Mouse (Mus musculus): ENCODE results near the gene Rptor. TPM values are rescaled to one million over a fixed set of nuclear protein-coding genes. Genes with fewer than 3 reads are reported as not detected.
"Not testable (repeated sequence)": the region's sequence is repeated elsewhere in the genome, so short reads cannot be mapped to it uniquely, and the experiment has no call there.

Rptor gene
- polyA plus RNA-seq, 1 experiment from 2014 or later, result 18.6 TPM

- no peak for ATAC-seq (ENCODE audit: insufficient number of reproducible peaks, insufficient read depth, low FRiP score, low TSS enrichment, low read depth)
- no peak overlapping the region for H3K27ac ChIP-seq
These were observed 47.8 kb downstream of the Rptor start for GRCm38 (mm10) chr11:119650456-119650855.

GRCm38 (mm10) chr11:119653336-119653735 lies 50.6 kb downstream of the Rptor start:
- ATAC-seq (ENCODE audit: insufficient number of reproducible peaks, insufficient read depth, low FRiP score, low TSS enrichment, low read depth), result no peak
- H3K4me3 ChIP-seq (replicated peaks), result no peak overlapping the region
- peaks cover 5% of the 10 kb centered on the region; the same call in 1 of the 2 replicates for H3K4me1 ChIP-seq (replicated peaks)
- WGBS, result 88% methylated on average over 9 of the region's 9 CpGs
- no peaks in the 10 kb centered on the region for H3K36me3 ChIP-seq
- no peaks in the 10 kb centered on the region for H3K9me3 ChIP-seq
- H3K9ac ChIP-seq (replicated peaks), result no peak overlapping the region
- no peak overlapping the region for H3K4me2 ChIP-seq
- H3K27me3 ChIP-seq, result no peaks in the 10 kb centered on the region
- H3K27ac ChIP-seq, result no peak overlapping the region

More at GRCm38 (mm10) chr11:119650456-119650855, 47.8 kb downstream of the Rptor start:
- Histone ChIP-seq H3K9me3 (no peaks in the 10 kb centered on the region), H3K27me3 (no peaks in the 10 kb centered on the region), H3K4me2 (no peak overlapping the region), H3K9ac (replicated peaks) (no peak overlapping the region), H3K36me3 (no peaks in the 10 kb centered on the region), H3K4me3 (replicated peaks) (no peak overlapping the region), H3K4me1 (replicated peaks) (peaks cover 5% of the 10 kb centered on the region; the same call in 1 of the 2 replicates)

- Histone ChIP-seq H3K9me3 (no peaks in the 10 kb centered on the region), H3K4me3 (replicated peaks) (no peak overlapping the region), H3K4me2 (no peak overlapping the region), H3K4me1 (replicated peaks) (0 out of 2 replicates have a peak, but pooled peaks cover 5% of the 10 kb centered on the region), H3K9ac (replicated peaks) (no peak overlapping the region), H3K36me3 (no peaks in the 10 kb centered on the region), H3K27me3 (no peaks in the 10 kb centered on the region), H3K27ac (no peak overlapping the region)
- 91% methylated on average over 6 of the region's 6 CpGs for WGBS
- ATAC-seq (ENCODE audit: insufficient number of reproducible peaks, insufficient read depth, low FRiP score, low TSS enrichment, low read depth), result no peak
These were observed 54.8 kb downstream of the Rptor start for GRCm38 (mm10) chr11:119657534-119657933.

GRCm38 (mm10) chr11:119659296-119659695 lies 56.6 kb downstream of the Rptor start:
- no peak overlapping the region for H3K4me3 ChIP-seq (replicated peaks)
- H3K36me3 ChIP-seq, result no peaks in the 10 kb centered on the region
- ATAC-seq (ENCODE audit: insufficient number of reproducible peaks, insufficient read depth, low FRiP score, low TSS enrichment, low read depth), result no peak
- H3K27ac ChIP-seq, result no peak overlapping the region
- WGBS, result 81% methylated on average over 3 of the region's 3 CpGs
- no peaks in the 10 kb centered on the region for H3K27me3 ChIP-seq
- H3K9me3 ChIP-seq, result no peaks in the 10 kb centered on the region
- H3K9ac ChIP-seq (replicated peaks), result no peak overlapping the region
- no peak overlapping the region for H3K4me2 ChIP-seq
- H3K4me1 ChIP-seq (replicated peaks), result peaks cover 15% of the 10 kb centered on the region

- not testable (repeated sequence) for H3K9ac ChIP-seq (replicated peaks); H3K27ac ChIP-seq; H3K27me3 ChIP-seq; H3K4me2 ChIP-seq; H3K36me3 ChIP-seq; H3K4me3 ChIP-seq (replicated peaks); ATAC-seq (ENCODE audit: insufficient number of reproducible peaks, insufficient read depth, low FRiP score, low TSS enrichment, low read depth); H3K9me3 ChIP-seq
- 31% methylated on average over 4 of the region's 4 CpGs for WGBS
- peaks cover 34% of the 10 kb centered on the region for H3K4me1 ChIP-seq (replicated peaks)
These were observed 58.8 kb downstream of the Rptor start for GRCm38 (mm10) chr11:119661479-119661878.

- Histone ChIP-seq H3K27me3 (no peaks in the 10 kb centered on the region), H3K36me3 (no peaks in the 10 kb centered on the region), H3K4me2 (no peak overlapping the region), H3K9me3 (no peaks in the 10 kb centered on the region), H3K4me3 (replicated peaks) (no peak overlapping the region), H3K9ac (replicated peaks) (no peak overlapping the region), H3K4me1 (replicated peaks) (peaks cover 39% of the 10 kb centered on the region), H3K27ac (no peak overlapping the region)
- ATAC-seq (ENCODE audit: insufficient number of reproducible peaks, insufficient read depth, low FRiP score, low TSS enrichment, low read depth), result no peak
- WGBS, result 93% methylated on average over 2 of the region's 2 CpGs
These were observed 61.2 kb downstream of the Rptor start for GRCm38 (mm10) chr11:119663876-119664275.

- Histone ChIP-seq H3K4me1 (replicated peaks) (peaks cover 41% of the 10 kb centered on the region), H3K27me3 (no peaks in the 10 kb centered on the region), H3K36me3 (no peaks in the 10 kb centered on the region), H3K9me3 (no peaks in the 10 kb centered on the region), H3K27ac (no peak overlapping the region), H3K4me2 (no peak overlapping the region), H3K9ac (replicated peaks) (no peak overlapping the region), H3K4me3 (replicated peaks) (no peak overlapping the region)
- ATAC-seq (ENCODE audit: insufficient number of reproducible peaks, insufficient read depth, low FRiP score, low TSS enrichment, low read depth), result no peak
- WGBS, result 70% methylated on average over 10 of the region's 10 CpGs
These were observed 62.1 kb downstream of the Rptor start for GRCm38 (mm10) chr11:119664678-119665307.

- Histone ChIP-seq H3K36me3 (no peaks in the 10 kb centered on the region), H3K27ac (no peak overlapping the region), H3K9ac (replicated peaks) (no peak overlapping the region), H3K9me3 (no peaks in the 10 kb centered on the region), H3K4me1 (replicated peaks) (peaks cover 43% of the 10 kb centered on the region), H3K27me3 (no peaks in the 10 kb centered on the region), H3K4me2 (no peak overlapping the region), H3K4me3 (replicated peaks) (no peak overlapping the region)
- 89% methylated on average over 5 of the region's 5 CpGs for WGBS
- no peak for ATAC-seq (ENCODE audit: insufficient number of reproducible peaks, insufficient read depth, low FRiP score, low TSS enrichment, low read depth)
These were observed 62.6 kb downstream of the Rptor start for GRCm38 (mm10) chr11:119665308-119665702.

- Histone ChIP-seq H3K4me2 (no peak overlapping the region), H3K27ac (no peak overlapping the region), H3K4me1 (replicated peaks) (peaks cover 49% of the 10 kb centered on the region), H3K27me3 (no peaks in the 10 kb centered on the region), H3K9me3 (no peaks in the 10 kb centered on the region), H3K36me3 (no peaks in the 10 kb centered on the region), H3K4me3 (replicated peaks) (no peak overlapping the region), H3K9ac (replicated peaks) (no peak overlapping the region; the same call in 1 of the 2 replicates)
- WGBS, result 50% methylated on average over 2 of the region's 2 CpGs
- no peak for ATAC-seq (ENCODE audit: insufficient number of reproducible peaks, insufficient read depth, low FRiP score, low TSS enrichment, low read depth)
These were observed 63.9 kb downstream of the Rptor start for GRCm38 (mm10) chr11:119666567-119667108.

GRCm38 (mm10) chr11:119670690-119671666 lies 68.3 kb downstream of the Rptor start:
- no peaks in the 10 kb centered on the region for H3K27me3 ChIP-seq
- H3K4me1 ChIP-seq (replicated peaks), result peaks cover 45% of the 10 kb centered on the region
- 0 out of 2 replicates have a peak overlapping the region, but pooled peaks have one; percentile 30 for H3K27ac ChIP-seq
- 79% methylated on average over 11 of the region's 11 CpGs for WGBS
- no peak overlapping the region for H3K4me3 ChIP-seq (replicated peaks)
- H3K9ac ChIP-seq (replicated peaks), result no peak overlapping the region
- peaks cover 4% of the 10 kb centered on the region; the same call in 1 of the 2 replicates for H3K9me3 ChIP-seq
- H3K4me2 ChIP-seq, result no peak overlapping the region
- ATAC-seq (ENCODE audit: insufficient number of reproducible peaks, insufficient read depth, low FRiP score, low TSS enrichment, low read depth), result no peak
- peaks cover 6% of the 10 kb centered on the region; the same call in 1 of the 2 replicates for H3K36me3 ChIP-seq

- ATAC-seq (ENCODE audit: insufficient number of reproducible peaks, insufficient read depth, low FRiP score, low TSS enrichment, low read depth), result no peak
These were observed 69.3 kb downstream of the Rptor start for GRCm38 (mm10) chr11:119672041-119672440.

More at GRCm38 (mm10) chr11:119672041-119672440, 69.3 kb downstream of the Rptor start:
- H3K4me3 ChIP-seq (replicated peaks), result no peak overlapping the region
- no peak overlapping the region for H3K4me2 ChIP-seq
- H3K9ac ChIP-seq (replicated peaks), result no peak overlapping the region
- H3K27ac ChIP-seq, result no peak overlapping the region
- peaks cover 4% of the 10 kb centered on the region; the same call in 1 of the 2 replicates for H3K9me3 ChIP-seq
- 47% methylated on average over 2 of the region's 2 CpGs for WGBS
- H3K4me1 ChIP-seq (replicated peaks), result peaks cover 46% of the 10 kb centered on the region
- H3K27me3 ChIP-seq, result no peaks in the 10 kb centered on the region
- peaks cover 6% of the 10 kb centered on the region; the same call in 1 of the 2 replicates for H3K36me3 ChIP-seq
